Mouse (Mus musculus) neural tube, embryonic 13.5 days (tissue): ENCODE data around the gene Nsd1. TPM values are rescaled to one million over a fixed set of nuclear protein-coding genes. Genes with fewer than 3 reads are reported as not detected.

ENCODE experiments used
- ATAC-seq: fragments of 200-750 bp; cut with Nextera tagmentation; 2 replicates; pipeline ENCODE4 v1.8.0; 2017; ENCODE audit warnings: low read depth, mild to moderate bottlenecking, moderate TSS enrichment, moderate library complexity
- H3K27ac ChIP-seq: fragments of 300-500 bp; sonication (generic); replicated peaks from 2 replicates; pipeline ENCODE4 v1.5.1; 2015; ENCODE audit warnings: moderate library complexity, mild to moderate bottlenecking, inconsistent platforms
- H3K27me3 ChIP-seq: fragments of 300-500 bp; sonication (generic); 2 replicates; pipeline ENCODE4 v1.6.1; 2015; ENCODE audit warnings: mild to moderate bottlenecking, inconsistent platforms
- H3K36me3 ChIP-seq: fragments of 300-500 bp; sonication (generic); 2 replicates; pipeline ENCODE4 v1.6.1; 2015; ENCODE audit warnings: mild to moderate bottlenecking, inconsistent platforms
- H3K4me1 ChIP-seq: fragments of 300-500 bp; sonication (generic); replicated peaks from 2 replicates; pipeline ENCODE4 v1.6.1; 2015; ENCODE audit warnings: inconsistent platforms
- H3K4me2 ChIP-seq: fragments of 300-500 bp; sonication (generic); 2 replicates; pipeline ENCODE4 v1.6.1; 2015; ENCODE audit warnings: inconsistent platforms, mild to moderate bottlenecking, moderate library complexity
- H3K4me3 ChIP-seq: fragments of 300-500 bp; sonication (generic); 2 replicates; pipeline ENCODE4 v1.5.1; 2015; ENCODE audit warnings: mild to moderate bottlenecking, inconsistent platforms
- H3K9ac ChIP-seq: fragments of 300-500 bp; sonication (generic); 2 replicates; pipeline ENCODE4 v1.6.1; 2015; ENCODE audit warnings: moderate library complexity, mild to moderate bottlenecking, inconsistent platforms
- H3K9me3 ChIP-seq: fragments of 300-500 bp; sonication (generic); 2 replicates; pipeline ENCODE4 v1.6.1; 2016; ENCODE audit warnings: inconsistent platforms
- WGBS: fragments of 180-500 bp; shearing (Covaris S2); methylation state at CpG from one replicate; pipeline ENCODE4 v1.1.7; 2015; 5-methylcytosine and 5-hydroxymethylcytosine counted together
- polyA plus RNA-seq: library from polyadenylated mRNA; unstranded; fragments of >200 nt; fragmentation: Nextera tagmentation; extraction: Ambion mirVana; gene quantifications from 2 replicates; pipeline ENCODE4 v1.2.1, GENCODE M21; 2015

The Nsd1 gene
- polyA plus RNA-seq = 58.1 and 62.2 TPM in 2 replicates

GRCm38 (mm10) chr13:55209649-55210192 lies at the start of gene Nsd1:
TSS of gene Nsd1 (plus strand) at chr13:55209782.
- 20% methylated on average over 31 of the region's 31 CpGs for WGBS
- H3K27ac ChIP-seq = peak within 1 kb of the TSS; percentile 98
- ATAC-seq = peak; percentile 7; the same call in 1 of the 2 replicates
- peak within 1 kb of the TSS; percentile 78 for H3K4me3 ChIP-seq
- no peaks in the 10 kb centered on the region for H3K9me3 ChIP-seq
- H3K27me3 ChIP-seq = no peaks in the 10 kb centered on the region
- peak within 1 kb of the TSS; percentile 82 for H3K4me2 ChIP-seq
- peaks cover 36% of the 10 kb centered on the region for H3K4me1 ChIP-seq
- peaks cover 16% of the 10 kb centered on the region for H3K36me3 ChIP-seq
- peak within 1 kb of the TSS; percentile 95 for H3K9ac ChIP-seq

- ATAC-seq = no peak
- H3K27me3 ChIP-seq = no peaks in the 10 kb centered on the region
- no peaks in the 10 kb centered on the region for H3K9me3 ChIP-seq
- no peaks in the 10 kb centered on the region for H3K36me3 ChIP-seq
- H3K9ac ChIP-seq = no peak overlapping the region
- H3K4me3 ChIP-seq = no peak overlapping the region
- H3K4me1 ChIP-seq = no peaks in the 10 kb centered on the region
- no peak overlapping the region for H3K27ac ChIP-seq
- H3K4me2 ChIP-seq = no peak overlapping the region
- WGBS = 70% methylated on average over 7 of the region's 7 CpGs
Measured at GRCm38 (mm10) chr13:55162365-55162764, 47.2 kb upstream of the Nsd1 start.

GRCm38 (mm10) chr13:55163553-55163952 lies 46.0 kb upstream of the Nsd1 start:
- Histone ChIP-seq H3K4me2 (no peak overlapping the region), H3K27me3 (no peaks in the 10 kb centered on the region), H3K4me1 (peaks cover 9% of the 10 kb centered on the region), H3K9me3 (no peaks in the 10 kb centered on the region), H3K4me3 (no peak overlapping the region), H3K9ac (no peak overlapping the region), H3K36me3 (no peaks in the 10 kb centered on the region), H3K27ac (no peak overlapping the region)
- 64% methylated on average over 5 of the region's 5 CpGs for WGBS
- no peak for ATAC-seq

- no peak for ATAC-seq
- H3K9ac ChIP-seq = no peak overlapping the region
- H3K36me3 ChIP-seq = no peaks in the 10 kb centered on the region
- H3K4me2 ChIP-seq = no peak overlapping the region
- H3K4me3 ChIP-seq = no peak overlapping the region
- H3K9me3 ChIP-seq = no peaks in the 10 kb centered on the region
- H3K27ac ChIP-seq = no peak overlapping the region
- peaks cover 22% of the 10 kb centered on the region for H3K4me1 ChIP-seq
- WGBS = 94% methylated on average over 16 of the region's 16 CpGs
- H3K27me3 ChIP-seq = no peaks in the 10 kb centered on the region
Measured at GRCm38 (mm10) chr13:55165831-55166339, 43.7 kb upstream of the Nsd1 start.

GRCm38 (mm10) chr13:55166806-55167725 lies 42.5 kb upstream of the Nsd1 start:
- Histone ChIP-seq H3K27me3 (no peaks in the 10 kb centered on the region), H3K4me2 (no peak overlapping the region), H3K4me1 (peaks cover 34% of the 10 kb centered on the region), H3K9me3 (no peaks in the 10 kb centered on the region), H3K4me3 (no peak overlapping the region), H3K27ac (no peak overlapping the region), H3K36me3 (no peaks in the 10 kb centered on the region), H3K9ac (no peak overlapping the region)
- no peak for ATAC-seq
- 88% methylated on average over 32 of the region's 32 CpGs for WGBS

GRCm38 (mm10) chr13:55167798-55168197 lies 41.8 kb upstream of the Nsd1 start:
- no peak for ATAC-seq
- H3K9me3 ChIP-seq = no peaks in the 10 kb centered on the region
- peaks cover 41% of the 10 kb centered on the region for H3K4me1 ChIP-seq
- H3K4me2 ChIP-seq = no peak overlapping the region
- H3K36me3 ChIP-seq = no peaks in the 10 kb centered on the region
- no peak overlapping the region for H3K4me3 ChIP-seq
- no peaks in the 10 kb centered on the region for H3K27me3 ChIP-seq
- no peak overlapping the region for H3K9ac ChIP-seq
- WGBS = 76% methylated on average over 11 of the region's 11 CpGs
- no peak overlapping the region for H3K27ac ChIP-seq

- no peak overlapping the region for H3K4me3 ChIP-seq
- no peaks in the 10 kb centered on the region for H3K9me3 ChIP-seq
- ATAC-seq = no peak
- no peaks in the 10 kb centered on the region for H3K36me3 ChIP-seq
- 0 out of 2 replicates have a peak overlapping the region, but pooled peaks have one; percentile 1 for H3K9ac ChIP-seq
- H3K27ac ChIP-seq = peak overlapping the region; percentile 52
- 95% methylated on average over 5 of the region's 5 CpGs for WGBS
- H3K4me2 ChIP-seq = no peak overlapping the region
- H3K27me3 ChIP-seq = no peaks in the 10 kb centered on the region
- peaks cover 41% of the 10 kb centered on the region for H3K4me1 ChIP-seq
Measured at GRCm38 (mm10) chr13:55168255-55168654, 41.3 kb upstream of the Nsd1 start.

GRCm38 (mm10) chr13:55168958-55169369 lies 40.6 kb upstream of the Nsd1 start:
- WGBS = 33% methylated on average over 13 of the region's 13 CpGs
- Histone ChIP-seq H3K27me3 (no peaks in the 10 kb centered on the region), H3K27ac (peak overlapping the region; percentile 52), H3K4me3 (no peak overlapping the region), H3K4me1 (peaks cover 41% of the 10 kb centered on the region), H3K9me3 (no peaks in the 10 kb centered on the region), H3K9ac (0 out of 2 replicates have a peak overlapping the region, but pooled peaks have one; percentile 1), H3K4me2 (no peak overlapping the region), H3K36me3 (no peaks in the 10 kb centered on the region)
- ATAC-seq = peak; percentile 78

GRCm38 (mm10) chr13:55171517-55172335 lies 37.9 kb upstream of the Nsd1 start:
- H3K36me3 ChIP-seq = no peaks in the 10 kb centered on the region
- H3K4me1 ChIP-seq = peaks cover 41% of the 10 kb centered on the region
- peak; percentile 82 for ATAC-seq
- WGBS = 11% methylated on average over 26 of the region's 26 CpGs
- H3K9me3 ChIP-seq = no peaks in the 10 kb centered on the region
- peak overlapping the region; percentile 77 for H3K27ac ChIP-seq
- H3K4me2 ChIP-seq = peak overlapping the region; percentile 44
- no peaks in the 10 kb centered on the region for H3K27me3 ChIP-seq
- H3K9ac ChIP-seq = 0 out of 2 replicates have a peak overlapping the region, but pooled peaks have one; percentile 43
- H3K4me3 ChIP-seq = 0 out of 2 replicates have a peak overlapping the region, but pooled peaks have one; percentile 5

GRCm38 (mm10) chr13:55172336-55172770 lies 37.2 kb upstream of the Nsd1 start:
- ATAC-seq = no peak
- 53% methylated on average over 7 of the region's 7 CpGs for WGBS
- Histone ChIP-seq H3K4me2 (peak overlapping the region; percentile 44; the same call in 1 of the 2 replicates), H3K9ac (no peak overlapping the region), H3K4me1 (peaks cover 41% of the 10 kb centered on the region), H3K27ac (peak overlapping the region; percentile 77; the same call in 1 of the 2 replicates), H3K27me3 (no peaks in the 10 kb centered on the region), H3K9me3 (no peaks in the 10 kb centered on the region), H3K4me3 (no peak overlapping the region), H3K36me3 (no peaks in the 10 kb centered on the region)

- no peaks in the 10 kb centered on the region for H3K9me3 ChIP-seq
- H3K36me3 ChIP-seq = no peaks in the 10 kb centered on the region
- 83% methylated on average over 11 of the region's 11 CpGs for WGBS
- H3K27me3 ChIP-seq = no peaks in the 10 kb centered on the region
- H3K4me3 ChIP-seq = no peak overlapping the region
- H3K27ac ChIP-seq = no peak overlapping the region
- peaks cover 24% of the 10 kb centered on the region for H3K4me1 ChIP-seq
- no peak overlapping the region for H3K9ac ChIP-seq
- no peak overlapping the region for H3K4me2 ChIP-seq
- no peak for ATAC-seq
Measured at GRCm38 (mm10) chr13:55174347-55174746, 35.2 kb upstream of the Nsd1 start.
